Mouse (Mus musculus) CH12.LX (cell line): ENCODE results near the gene Tm6sf2.

Experiments
- CTCF ChIP-seq, 2 experiments: IDR thresholded peaks in 1 of 2; conservative IDR thresholded peaks in 1 of 2; 2 replicates each; pipeline ENCODE4 v1.5.1; 2011 to 2012; ENCODE audit warnings: low read depth in 2 of 2, low read length in 2 of 2, improper control_type of control experiment in 1 of 2, inconsistent platforms in 1 of 2, mild to moderate bottlenecking in 1 of 2, moderate library complexity in 1 of 2
- JUN ChIP-seq: IDR thresholded peaks from 2 replicates; pipeline ENCODE4 v1.6.1; 2011; ENCODE audit warnings: low read depth, mild to moderate bottlenecking, low read length, improper control_type of control experiment, moderate library complexity; ENCODE audit not compliant: insufficient read depth
- RCOR1 ChIP-seq: conservative IDR thresholded peaks from 2 replicates; pipeline ENCODE4 v1.6.1; 2012; ENCODE audit warnings: low read depth, mild to moderate bottlenecking, inconsistent platforms, low read length, improper control_type of control experiment

DNA sequence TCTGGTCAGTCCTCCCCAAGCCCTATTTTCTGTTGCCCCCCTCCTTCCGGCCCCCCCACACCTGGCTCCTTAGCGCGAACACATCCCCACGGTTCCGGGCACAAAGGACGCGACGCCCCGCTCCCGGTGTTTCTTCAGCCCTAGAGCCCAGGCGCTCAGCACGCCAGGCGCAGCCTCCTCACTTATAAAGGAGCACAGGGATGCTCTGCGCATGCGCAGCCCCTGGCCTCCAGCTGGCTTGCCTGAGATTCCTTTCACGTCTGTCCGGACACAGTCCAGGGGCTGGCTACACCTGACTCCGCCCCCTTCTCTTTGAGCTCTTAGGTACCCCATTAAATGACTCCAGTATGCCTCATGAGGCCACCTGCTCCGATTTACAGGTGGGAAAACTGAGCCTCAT, 47.9 kb downstream of the Tm6sf2 start, which contains the start of gene Ncan:
- no peak for TF ChIP-seq CTCF (conservative IDR thresholded peaks at IDR 0.05 in 1 of 2, IDR thresholded peaks at IDR 0.05 in 1 of 2; ENCODE audit: low read depth in 2 of 2, low read length in 2 of 2)
- TF ChIP-seq RCOR1 = no peak
- no peak for TF ChIP-seq JUN
